Mouse (Mus musculus) thymus, postnatal 0 days (tissue): ENCODE measurements around the gene Steap4. TPM values are rescaled to one million over a fixed set of nuclear protein-coding genes. Genes with fewer than 3 reads are reported as not detected.
"Not testable (repeated sequence)": the region's sequence is repeated elsewhere in the genome, so short reads cannot be mapped to it uniquely, and the experiment has no call there.

Experiments
- DNase-seq: peaks from one replicate; pipeline ENCODE4 v3.0.0-alpha.2; 2015; ENCODE audit warnings: low spot score
- polyA plus RNA-seq: library from polyadenylated mRNA; unstranded; fragments of >200 nt; fragmentation: Nextera tagmentation; extraction: Ambion mirVana; gene quantifications from 2 replicates; pipeline ENCODE4 v1.2.1, GENCODE M21; 2015

The Steap4 gene
- polyA plus RNA-seq, 1 experiment from 2014 or later = 9.6 TPM

DNA sequence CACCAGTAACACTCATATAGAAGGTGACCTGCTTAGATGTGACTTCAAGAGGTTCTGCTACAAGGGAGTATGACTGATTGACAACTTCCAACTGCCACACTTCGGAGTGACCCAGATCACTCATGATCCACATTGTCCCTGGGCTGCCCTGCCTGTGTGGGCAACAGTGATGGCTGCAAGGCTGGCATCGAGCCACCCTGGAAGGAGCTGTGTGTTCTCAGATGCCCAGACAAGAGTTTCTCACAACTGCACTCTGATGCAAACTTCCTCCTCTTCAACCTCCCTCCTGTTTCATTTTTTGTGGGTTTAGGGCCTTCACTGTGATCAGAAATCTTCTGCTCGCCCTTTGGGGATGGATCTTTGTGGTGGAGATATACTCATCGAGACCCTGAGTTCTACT lies 28.2 kb downstream of the Steap4 start:
- no peak for DNase-seq

GRCm38 (mm10) chr5:7991631-7992030 lies 31.4 kb downstream of the Steap4 start:
- DNase-seq = not testable (repeated sequence)

DNA sequence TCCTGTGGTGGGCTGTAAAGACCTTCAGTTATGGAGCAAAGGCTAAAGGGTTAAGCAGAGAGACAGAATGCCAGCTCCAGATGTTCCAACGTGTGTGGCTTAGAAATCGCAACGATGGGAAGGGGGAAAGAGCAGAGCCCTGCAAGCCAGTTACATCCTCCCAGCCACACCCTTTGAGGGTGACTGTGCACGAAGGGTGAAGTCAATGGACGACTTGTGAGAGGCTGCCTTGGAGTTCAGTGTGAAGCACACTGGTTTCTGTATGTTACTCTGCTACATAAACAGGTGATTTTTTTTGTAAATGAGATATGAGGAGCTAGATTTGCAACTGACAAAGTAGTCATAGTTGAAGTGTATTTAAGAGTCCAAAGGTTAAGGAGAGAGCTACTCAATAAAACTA lies 33.5 kb downstream of the Steap4 start:
- DNase-seq = no peak

DNA sequence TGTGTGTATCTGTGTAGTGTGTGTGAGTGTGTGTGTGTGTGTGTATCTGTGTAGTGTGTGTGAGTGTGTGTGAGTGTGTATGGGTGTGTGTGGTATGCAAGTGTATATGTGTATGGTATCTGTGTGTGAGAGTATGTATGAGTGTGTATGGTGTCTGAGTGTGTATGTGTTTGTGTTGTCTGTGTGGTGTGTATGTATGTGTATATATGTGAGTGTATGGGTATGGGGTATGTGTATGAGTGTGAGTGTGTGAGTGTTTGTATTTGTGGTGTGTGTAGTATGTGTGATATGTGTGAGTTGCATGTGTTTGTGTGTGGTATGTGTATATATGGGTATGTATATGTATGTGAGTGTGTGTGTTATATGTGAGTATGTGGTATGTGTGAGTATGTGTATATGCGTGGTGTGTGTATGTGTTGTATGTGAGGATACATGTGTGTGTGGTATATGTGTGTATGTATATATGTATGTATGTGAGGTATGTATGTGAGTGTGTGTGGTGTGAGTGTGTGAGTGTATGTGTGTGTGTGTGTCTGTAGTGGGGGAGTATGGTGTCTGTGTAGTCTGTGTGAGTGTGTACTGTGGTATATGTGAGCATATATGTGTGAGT lies 35.1 kb downstream of the Steap4 start:
- DNase-seq = no peak

- peak; percentile 12 for DNase-seq
These were observed 36.3 kb downstream of the Steap4 start for GRCm38 (mm10) chr5:7996401-7997044.

DNA sequence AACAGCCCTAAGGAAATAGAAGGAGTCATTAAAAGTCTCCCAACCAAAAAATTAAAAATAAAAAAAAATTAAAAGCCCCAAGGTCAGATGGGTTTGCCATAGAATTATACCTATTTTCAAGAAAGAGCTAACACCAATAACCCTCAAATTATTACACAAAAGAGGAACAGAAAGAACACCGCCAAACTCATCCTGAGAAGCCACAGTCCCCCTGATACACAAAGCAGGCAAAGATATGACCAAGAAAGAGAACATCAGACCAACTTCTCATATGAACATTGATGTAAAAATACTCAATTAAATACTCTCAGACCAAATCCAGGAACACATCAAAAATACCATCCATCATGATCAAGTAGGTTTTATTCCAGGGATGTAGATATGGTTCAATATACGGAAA lies 36.8 kb downstream of the Steap4 start:
- DNase-seq = no peak

- no peak for DNase-seq
These were observed 40.2 kb downstream of the Steap4 start for GRCm38 (mm10) chr5:8000466-8000865.

- DNase-seq = no peak
These were observed 42.6 kb downstream of the Steap4 start for GRCm38 (mm10) chr5:8002827-8003226.

- DNase-seq = no peak
These were observed 53.0 kb downstream of the Steap4 start for GRCm38 (mm10) chr5:8013276-8013675.

Other genes starting within 250 kb of the Steap4 start
- 320 and 332 TPM in 2 replicates for gene Sri, start 85.6 kb downstream of the Steap4 start, polyA plus RNA-seq